Mouse (Mus musculus): Measurements from ENCODE around the gene Pola2.

Pola2 gene

DNA sequence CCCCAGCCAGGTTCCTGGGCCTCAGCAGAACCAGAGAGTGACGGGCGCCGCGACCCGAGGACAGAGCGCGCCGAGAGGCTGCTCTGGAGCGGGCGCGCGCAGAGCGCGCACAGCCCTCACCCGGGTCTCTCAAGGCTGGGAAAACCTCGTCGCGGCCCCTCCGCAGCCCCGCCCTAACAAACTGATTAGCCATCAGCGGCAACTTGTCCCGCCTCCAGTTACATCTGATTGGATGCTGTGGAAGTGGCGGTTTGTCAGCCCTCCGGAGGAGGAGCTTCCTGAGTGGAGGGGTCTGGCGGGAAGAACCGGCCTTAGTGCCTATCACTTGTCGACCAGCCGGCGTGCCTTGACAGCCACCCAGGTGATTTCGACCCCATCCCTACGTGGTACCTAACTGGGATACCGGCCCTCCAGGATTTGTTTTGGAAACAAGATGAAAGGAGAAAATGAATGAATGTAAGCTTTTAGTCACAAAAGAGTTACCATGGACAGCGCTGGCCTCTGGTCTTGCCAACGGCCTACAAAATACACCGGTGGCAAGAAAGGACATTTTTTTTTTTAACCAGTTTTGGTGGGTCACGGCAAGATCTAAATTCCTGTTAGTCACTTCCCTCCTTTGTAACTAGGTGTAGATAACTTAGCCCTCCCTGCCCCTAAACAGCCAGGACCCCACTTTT lies 69.9 kb downstream of the Pola2 start, which contains the start of gene Tigd3:
TSS of gene Tigd3 (minus strand) at position 148 of the 677 bp plus-strand sequence.
- peak; percentile 92 for DNase-seq (ENCODE audit: low read depth, low spot score)

GRCm38 (mm10) chr19:5893282-5894001 lies 70.6 kb downstream of the Pola2 start:
- DNase-seq (ENCODE audit: low read depth, low spot score): no peak

- no peak for DNase-seq (ENCODE audit: low read depth, low spot score)
Measured at GRCm38 (mm10) chr19:5892735-5893134, 71.3 kb downstream of the Pola2 start.

GRCm38 (mm10) chr19:5892262-5892661 lies 71.7 kb downstream of the Pola2 start:
- DNase-seq (ENCODE audit: low read depth, low spot score): no peak

DNA sequence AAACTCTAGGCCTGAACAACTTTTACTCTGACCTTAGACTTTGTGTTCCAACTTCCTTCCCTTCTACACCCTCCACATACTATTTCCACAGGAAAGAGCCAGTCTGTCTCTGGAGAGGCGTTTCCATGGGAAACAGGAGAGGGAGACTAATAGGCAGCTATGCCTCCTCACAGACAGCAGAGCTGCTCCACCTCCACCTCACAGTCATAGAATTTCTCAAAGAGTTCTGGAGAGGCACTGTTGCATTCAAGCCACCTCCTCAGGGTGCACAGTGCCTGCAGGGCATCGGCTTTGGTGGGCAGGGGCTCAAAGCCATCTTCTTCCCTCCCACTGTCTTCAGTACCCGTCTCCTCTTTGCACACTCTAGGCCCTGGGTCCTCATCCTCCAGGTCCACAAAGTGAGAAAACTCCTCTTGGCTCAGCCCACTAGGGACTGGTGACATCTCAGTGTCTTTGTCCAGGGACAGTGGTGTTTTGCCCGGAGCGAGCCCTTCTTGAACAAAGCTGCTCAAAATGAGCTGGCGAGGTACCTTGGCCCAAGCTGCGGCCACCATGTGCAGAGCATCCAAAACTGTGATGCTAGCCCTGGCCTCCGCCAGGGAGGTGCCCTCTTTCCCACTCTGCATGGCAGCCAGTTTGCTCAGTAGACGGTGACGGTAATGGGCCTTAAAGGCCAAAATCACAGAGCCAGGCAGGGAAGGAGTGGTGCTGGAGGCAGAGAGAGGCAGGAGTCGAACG lies 72.3 kb downstream of the Pola2 start:
- no peak for DNase-seq (ENCODE audit: low read depth, low spot score)

Measured in brain, embryonic 18.5 days (tissue).